Mouse (Mus musculus): ENCODE measurements around the gene Gab1. TPM values are rescaled to one million over a fixed set of nuclear protein-coding genes. Genes with fewer than 3 reads are reported as not detected.

The Gab1 gene
- polyA plus RNA-seq, 1 experiment from 2014 or later: 26.6 TPM

DNA sequence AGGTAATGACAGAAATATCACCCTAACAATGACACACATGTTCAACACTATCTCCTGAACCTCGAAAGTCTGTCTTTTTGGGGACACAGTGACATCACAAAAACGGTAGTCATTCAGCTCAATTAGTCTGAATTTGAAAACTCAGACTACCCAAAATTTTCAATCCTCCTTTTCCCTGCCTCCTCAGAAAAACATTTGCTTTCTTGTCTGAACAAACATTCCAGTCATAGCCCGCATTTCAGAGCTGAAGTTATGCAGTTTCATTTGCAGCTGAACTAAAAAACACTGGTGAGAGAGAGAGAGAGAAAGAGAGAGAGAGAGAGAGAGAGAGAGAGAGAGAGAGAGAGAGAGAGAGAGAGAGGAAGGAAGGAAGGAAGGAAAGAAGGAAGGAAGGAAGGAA lies 23.2 kb downstream of the Gab1 start:
- H3K36me3 ChIP-seq: peaks cover 24% of the 10 kb centered on the region
- H3K4me1 ChIP-seq: peaks cover 71% of the 10 kb centered on the region
- 41% methylated on average over 3 of the region's 3 CpGs for WGBS
- no peaks in the 10 kb centered on the region; the same call in 1 of the 2 replicates for H3K9me3 ChIP-seq
- 0 out of 2 replicates have a peak overlapping the region, but pooled peaks have one; percentile 33 for H3K9ac ChIP-seq
- H3K4me2 ChIP-seq: peak overlapping the region; percentile 27
- H3K4me3 ChIP-seq: no peak overlapping the region
- H3K27me3 ChIP-seq (replicated peaks): no peaks in the 10 kb centered on the region
- no peak for ATAC-seq (ENCODE audit: extremely low read depth, insufficient number of reproducible peaks, low FRiP score, low TSS enrichment)
- H3K27ac ChIP-seq (replicated peaks): peak overlapping the region; percentile 75

DNA sequence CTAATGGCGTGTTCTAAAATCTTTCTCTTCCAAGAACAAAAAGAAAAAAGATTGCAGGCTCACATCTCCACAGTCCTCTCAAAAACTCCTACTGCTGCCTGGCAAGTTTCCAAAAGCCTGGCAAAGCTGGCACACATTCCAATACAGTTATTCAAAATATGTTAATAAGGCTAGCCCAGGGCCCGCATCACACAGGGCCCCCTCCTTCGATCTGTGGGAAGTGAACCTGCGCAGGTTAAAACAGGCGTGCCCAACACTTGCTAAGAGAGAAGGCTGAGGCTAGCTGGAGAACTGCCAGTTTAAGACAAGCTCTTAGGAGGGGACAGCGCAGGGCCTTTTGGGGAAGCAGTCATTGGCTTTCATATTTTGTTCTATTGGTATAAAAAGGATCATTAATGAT lies 23.7 kb downstream of the Gab1 start:
- Histone ChIP-seq H3K4me1 (peaks cover 73% of the 10 kb centered on the region), H3K27ac (replicated peaks) (peak overlapping the region; percentile 75)

GRCm38 (mm10) chr8:80853622-80854021 lies 26.7 kb downstream of the Gab1 start:
- ATAC-seq (ENCODE audit: extremely low read depth, insufficient number of reproducible peaks, low FRiP score, low TSS enrichment): no peak
- 30% methylated on average over 13 of the region's 13 CpGs for WGBS
- H3K27me3 ChIP-seq (replicated peaks): no peaks in the 10 kb centered on the region
- no peaks in the 10 kb centered on the region; the same call in 1 of the 2 replicates for H3K9me3 ChIP-seq
- H3K9ac ChIP-seq: peak overlapping the region; percentile 53
- H3K4me2 ChIP-seq: peak overlapping the region; percentile 59
- peak overlapping the region; percentile 78 for H3K27ac ChIP-seq (replicated peaks)
- H3K4me1 ChIP-seq: peaks cover 86% of the 10 kb centered on the region
- H3K4me3 ChIP-seq: peak overlapping the region; percentile 13; the same call in 1 of the 2 replicates
- peaks cover 8% of the 10 kb centered on the region for H3K36me3 ChIP-seq

More for the DNA sequence above, 23.7 kb downstream of the Gab1 start:
- Histone ChIP-seq H3K9ac (0 out of 2 replicates have a peak overlapping the region, but pooled peaks have one; percentile 11), H3K4me2 (peak overlapping the region; percentile 27), H3K4me3 (no peak overlapping the region), H3K9me3 (no peaks in the 10 kb centered on the region; the same call in 1 of the 2 replicates), H3K36me3 (peaks cover 24% of the 10 kb centered on the region), H3K27me3 (replicated peaks) (no peaks in the 10 kb centered on the region)
- ATAC-seq (ENCODE audit: extremely low read depth, insufficient number of reproducible peaks, low FRiP score, low TSS enrichment): no peak; the same call in 1 of the 2 replicates
- WGBS: 41% methylated on average over 6 of the region's 6 CpGs

DNA sequence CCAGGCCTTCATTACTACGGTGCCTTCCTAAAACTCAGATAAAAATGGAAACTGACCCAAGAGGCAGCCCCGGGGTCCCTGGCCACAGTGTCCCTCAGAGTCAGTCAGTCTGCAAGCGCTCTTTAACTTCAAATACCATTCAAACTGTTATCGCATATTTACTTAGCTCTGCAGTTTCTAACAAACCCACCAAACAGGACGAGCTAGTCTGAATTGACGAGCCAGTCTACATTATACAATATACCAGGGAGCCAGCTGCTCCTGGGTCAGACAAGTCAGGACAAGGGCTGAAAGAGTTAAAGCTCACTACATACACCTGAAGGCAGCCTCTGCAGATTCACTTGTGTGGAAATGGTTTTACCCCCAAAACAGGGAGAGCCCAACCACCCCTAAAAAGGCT lies 27.1 kb downstream of the Gab1 start:
- peaks cover 86% of the 10 kb centered on the region for H3K4me1 ChIP-seq
- ATAC-seq (ENCODE audit: extremely low read depth, insufficient number of reproducible peaks, low FRiP score, low TSS enrichment): no peak
- H3K9ac ChIP-seq: peak overlapping the region; percentile 53
- H3K36me3 ChIP-seq: peaks cover 4% of the 10 kb centered on the region
- H3K9me3 ChIP-seq: no peaks in the 10 kb centered on the region; the same call in 1 of the 2 replicates
- H3K27me3 ChIP-seq (replicated peaks): no peaks in the 10 kb centered on the region
- H3K4me3 ChIP-seq: peak overlapping the region; percentile 13; the same call in 1 of the 2 replicates
- H3K27ac ChIP-seq (replicated peaks): peak overlapping the region; percentile 78
- WGBS: 36% methylated on average over 6 of the region's 6 CpGs
- peak overlapping the region; percentile 59 for H3K4me2 ChIP-seq

GRCm38 (mm10) chr8:80852412-80853165 lies 27.7 kb downstream of the Gab1 start:
- Histone ChIP-seq H3K4me2 (peak overlapping the region; percentile 59), H3K9ac (peak overlapping the region; percentile 53), H3K9me3 (no peaks in the 10 kb centered on the region; the same call in 1 of the 2 replicates), H3K36me3 (peaks cover 4% of the 10 kb centered on the region), H3K4me3 (0 out of 2 replicates have a peak overlapping the region, but pooled peaks have one; percentile 6), H3K27ac (replicated peaks) (peak overlapping the region; percentile 78), H3K27me3 (replicated peaks) (no peaks in the 10 kb centered on the region), H3K4me1 (peaks cover 86% of the 10 kb centered on the region)
- 39% methylated on average over 8 of the region's 9 CpGs for WGBS
- ATAC-seq (ENCODE audit: extremely low read depth, insufficient number of reproducible peaks, low FRiP score, low TSS enrichment): no peak

- Histone ChIP-seq H3K4me1 (peaks cover 89% of the 10 kb centered on the region), H3K9me3 (no peaks in the 10 kb centered on the region; the same call in 1 of the 2 replicates), H3K27me3 (replicated peaks) (no peaks in the 10 kb centered on the region), H3K9ac (no peak overlapping the region), H3K4me3 (no peak overlapping the region), H3K27ac (replicated peaks) (peak overlapping the region; percentile 73), H3K36me3 (peaks cover 4% of the 10 kb centered on the region), H3K4me2 (peak overlapping the region; percentile 7; the same call in 1 of the 2 replicates)
- ATAC-seq (ENCODE audit: extremely low read depth, insufficient number of reproducible peaks, low FRiP score, low TSS enrichment): no peak
- 24% methylated on average over 6 of the region's 6 CpGs for WGBS
Measured at GRCm38 (mm10) chr8:80851648-80852047, 28.7 kb downstream of the Gab1 start.

- H3K27ac ChIP-seq (replicated peaks): no peak overlapping the region
- WGBS: 61% methylated on average over 4 of the region's 4 CpGs
- no peak overlapping the region for H3K9ac ChIP-seq
Measured at GRCm38 (mm10) chr8:80850013-80850412, 30.3 kb downstream of the Gab1 start.

DNA sequence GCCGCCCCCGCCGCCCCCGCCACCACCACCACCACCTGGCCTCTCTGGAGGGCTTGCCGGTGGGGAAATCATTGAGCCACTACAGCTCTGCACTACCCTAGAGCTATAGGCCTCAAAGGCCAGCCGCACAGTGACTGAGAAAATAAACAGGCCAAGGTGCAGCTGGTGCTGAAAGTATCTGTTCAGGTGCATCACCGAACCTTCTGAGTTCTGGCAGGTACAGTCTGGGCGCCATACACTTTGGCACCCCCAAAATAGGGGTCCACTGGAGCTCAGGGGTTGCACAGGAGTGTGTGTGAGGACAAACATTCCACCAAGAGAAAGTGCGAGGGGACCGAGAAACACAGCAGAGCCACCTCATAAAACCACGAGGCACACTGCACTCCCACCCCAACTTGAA lies 31.7 kb downstream of the Gab1 start:
- Histone ChIP-seq H3K27me3 (replicated peaks) (no peaks in the 10 kb centered on the region), H3K4me3 (no peak overlapping the region), H3K4me1 (peaks cover 95% of the 10 kb centered on the region), H3K4me2 (0 out of 2 replicates have a peak overlapping the region, but pooled peaks have one; percentile 28), H3K36me3 (no peaks in the 10 kb centered on the region; the same call in 1 of the 2 replicates), H3K9me3 (no peaks in the 10 kb centered on the region), H3K9ac (peak overlapping the region; percentile 66), H3K27ac (replicated peaks) (peak overlapping the region; percentile 77)
- 75% methylated on average over 11 of the region's 11 CpGs for WGBS
- no peak for ATAC-seq (ENCODE audit: extremely low read depth, insufficient number of reproducible peaks, low FRiP score, low TSS enrichment)

More at GRCm38 (mm10) chr8:80850013-80850412, 30.3 kb downstream of the Gab1 start:
- ATAC-seq (ENCODE audit: extremely low read depth, insufficient number of reproducible peaks, low FRiP score, low TSS enrichment): no peak
- Histone ChIP-seq H3K36me3 (peaks cover 2% of the 10 kb centered on the region), H3K27me3 (replicated peaks) (no peaks in the 10 kb centered on the region), H3K9me3 (no peaks in the 10 kb centered on the region), H3K4me2 (no peak overlapping the region), H3K4me1 (peaks cover 94% of the 10 kb centered on the region), H3K4me3 (no peak overlapping the region)

DNA sequence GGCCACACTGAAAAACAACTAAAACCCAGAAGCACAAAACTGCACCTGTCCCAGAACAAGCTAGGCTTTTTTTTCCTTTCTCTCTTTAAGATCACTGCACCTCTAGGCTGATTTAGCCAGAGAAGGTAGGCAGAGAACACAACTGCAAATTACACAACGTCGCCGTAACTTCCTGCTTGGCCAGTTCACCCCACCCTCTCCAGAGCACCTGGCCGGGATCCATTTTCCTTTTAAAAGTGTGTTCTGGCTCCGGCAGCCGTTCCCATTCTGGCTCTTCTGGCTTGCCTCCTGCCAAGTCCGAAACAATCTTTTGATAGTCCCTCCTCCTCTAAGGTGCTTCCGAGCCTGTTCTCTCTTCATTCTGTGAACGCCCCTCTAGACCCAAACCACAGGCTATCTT lies 32.4 kb downstream of the Gab1 start:
- Histone ChIP-seq H3K9me3 (no peaks in the 10 kb centered on the region), H3K4me3 (no peak overlapping the region), H3K27ac (replicated peaks) (peak overlapping the region; percentile 77), H3K36me3 (peaks cover under 1% of the 10 kb centered on the region), H3K27me3 (replicated peaks) (no peaks in the 10 kb centered on the region), H3K4me1 (peaks cover 92% of the 10 kb centered on the region), H3K4me2 (peak overlapping the region; percentile 28), H3K9ac (peak overlapping the region; percentile 66)
- ATAC-seq (ENCODE audit: extremely low read depth, insufficient number of reproducible peaks, low FRiP score, low TSS enrichment): no peak
- 41% methylated on average over 9 of the region's 9 CpGs for WGBS

DNA sequence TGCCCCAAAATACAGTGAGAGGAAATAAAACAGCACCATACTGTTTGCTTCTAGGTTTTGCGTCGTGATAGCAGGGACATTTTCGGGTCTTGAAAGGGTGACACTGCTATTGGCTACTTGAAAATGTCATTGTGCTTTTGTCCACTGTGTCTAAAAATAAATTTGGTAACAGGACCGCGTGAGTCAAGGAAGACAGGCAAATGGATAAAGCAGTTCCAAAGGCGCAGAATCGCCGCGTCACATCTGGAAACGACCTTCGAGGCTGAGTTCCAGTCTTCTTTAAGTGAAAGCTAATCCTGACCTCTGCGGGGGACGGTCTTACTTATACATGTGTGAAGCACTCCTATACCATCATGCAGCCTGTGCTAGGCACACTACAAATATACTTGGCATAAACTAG lies 35.0 kb downstream of the Gab1 start:
- H3K27ac ChIP-seq (replicated peaks): peak overlapping the region; percentile 93
- peak overlapping the region; percentile 56 for H3K4me2 ChIP-seq
- H3K36me3 ChIP-seq: peaks cover 3% of the 10 kb centered on the region
- H3K4me3 ChIP-seq: no peak overlapping the region
- peaks cover 95% of the 10 kb centered on the region for H3K4me1 ChIP-seq
- peak overlapping the region; percentile 64 for H3K9ac ChIP-seq
- 39% methylated on average over 13 of the region's 13 CpGs for WGBS
- ATAC-seq (ENCODE audit: extremely low read depth, insufficient number of reproducible peaks, low FRiP score, low TSS enrichment): no peak
- H3K27me3 ChIP-seq (replicated peaks): no peaks in the 10 kb centered on the region
- H3K9me3 ChIP-seq: no peaks in the 10 kb centered on the region

DNA sequence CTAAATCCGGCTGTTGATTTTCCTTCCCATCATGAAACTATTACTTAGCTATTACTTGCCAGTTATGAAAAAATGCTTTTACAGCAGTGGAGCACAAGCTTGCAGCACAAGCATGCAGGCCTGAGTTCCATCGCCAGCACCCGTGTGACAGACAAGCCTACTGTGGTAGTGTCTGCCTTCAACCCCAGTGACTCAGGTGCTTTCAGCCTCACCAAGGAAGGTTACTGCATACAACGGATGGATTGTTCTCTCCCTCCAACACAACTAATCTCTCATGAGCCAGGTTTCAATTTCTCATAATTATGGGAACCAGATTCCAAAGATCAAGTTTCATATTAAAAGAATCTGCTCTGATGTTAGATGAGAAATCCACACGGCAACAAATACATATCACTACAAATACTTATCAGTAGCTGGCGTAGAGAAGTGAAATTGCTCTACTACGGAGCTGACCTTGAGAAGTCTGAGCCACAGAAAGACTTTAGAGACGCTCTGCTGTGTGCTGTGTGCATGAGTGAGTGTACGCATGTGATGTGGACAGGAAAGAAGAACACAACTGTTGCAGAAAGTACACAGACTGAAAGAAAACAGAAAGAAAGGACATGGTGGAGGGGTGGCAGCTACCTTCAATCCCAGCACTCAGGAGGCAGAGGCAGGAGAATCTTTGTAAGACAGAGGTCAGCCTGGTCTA lies 36.4 kb downstream of the Gab1 start:
- H3K4me2 ChIP-seq: peak overlapping the region; percentile 8; the same call in 1 of the 2 replicates
- H3K9ac ChIP-seq: peak overlapping the region; percentile 55
- 45% methylated on average over 9 of the region's 9 CpGs for WGBS
- peak overlapping the region; percentile 93 for H3K27ac ChIP-seq (replicated peaks)
- peaks cover 9% of the 10 kb centered on the region for H3K36me3 ChIP-seq
- no peaks in the 10 kb centered on the region for H3K27me3 ChIP-seq (replicated peaks)
- ATAC-seq (ENCODE audit: extremely low read depth, insufficient number of reproducible peaks, low FRiP score, low TSS enrichment): no peak
- H3K9me3 ChIP-seq: no peaks in the 10 kb centered on the region
- H3K4me3 ChIP-seq: no peak overlapping the region
- H3K4me1 ChIP-seq: peaks cover 91% of the 10 kb centered on the region

All from heart, embryonic 13.5 days (tissue).